Mouse (Mus musculus): Measurements from ENCODE around the gene Boc. TPM values are rescaled to one million over a fixed set of nuclear protein-coding genes. Genes with fewer than 3 reads are reported as not detected.
A peak's percentile ranks its signal among the peaks of the same experiment; 100 is the strongest.

Boc gene
- polyA plus RNA-seq, 1 experiment from 2014 or later = 44.7 TPM

- Histone ChIP-seq H3K9me3 (ENCODE audit: control insufficient read depth, low read length) (no peaks in the 10 kb centered on the region; the same call in 1 of the 2 replicates), H3K4me2 (no peak overlapping the region), H3K27ac (ENCODE audit: low read depth, low read length) (peak overlapping the region; percentile 57; the same call in 1 of the 2 replicates), H3K4me1 (ENCODE audit: control insufficient read depth, insufficient read depth, low read length) (peaks cover 61% of the 10 kb centered on the region), H3K9ac (ENCODE audit: low read length) (no peak overlapping the region), H3K36me3 (ENCODE audit: control insufficient read depth, insufficient read depth, low read length) (peaks cover 12% of the 10 kb centered on the region), H3K4me3 (ENCODE audit: low read depth, low read length) (no peak overlapping the region), H3K27me3 (ENCODE audit: control insufficient read depth, insufficient read depth, low read length) (no peaks in the 10 kb centered on the region)
- DNase-seq (ENCODE audit: low spot score, missing footprints) (no peak), ATAC-seq (ENCODE audit: low FRiP score) (no peak)
- 30% methylated on average over 7 of the region's 7 CpGs for whole genome bisulfite sequencing
Measured at GRCm38 (mm10) chr16:44534122-44534521, 24.6 kb downstream of the Boc start.

GRCm38 (mm10) chr16:44533522-44533921 lies 25.2 kb downstream of the Boc start:
- DNase-seq (ENCODE audit: low spot score, missing footprints) (no peak), ATAC-seq (ENCODE audit: low FRiP score) (no peak)
- WGBS = 57% methylated on average over 8 of the region's 8 CpGs
- Histone ChIP-seq H3K4me2 (no peak overlapping the region), H3K36me3 (ENCODE audit: control insufficient read depth, insufficient read depth, low read length) (peaks cover 12% of the 10 kb centered on the region), H3K9me3 (ENCODE audit: control insufficient read depth, low read length) (no peaks in the 10 kb centered on the region; the same call in 1 of the 2 replicates), H3K4me3 (ENCODE audit: low read depth, low read length) (no peak overlapping the region), H3K9ac (ENCODE audit: low read length) (0 out of 2 replicates have a peak overlapping the region, but pooled peaks have one; percentile 4), H3K27me3 (ENCODE audit: control insufficient read depth, insufficient read depth, low read length) (no peaks in the 10 kb centered on the region), H3K27ac (ENCODE audit: low read depth, low read length) (peak overlapping the region; percentile 57), H3K4me1 (ENCODE audit: control insufficient read depth, insufficient read depth, low read length) (peaks cover 63% of the 10 kb centered on the region)

GRCm38 (mm10) chr16:44532851-44533250 lies 25.8 kb downstream of the Boc start:
- peaks cover 63% of the 10 kb centered on the region for H3K4me1 ChIP-seq (ENCODE audit: control insufficient read depth, insufficient read depth, low read length)
- H3K9me3 ChIP-seq (ENCODE audit: control insufficient read depth, low read length) = no peaks in the 10 kb centered on the region; the same call in 1 of the 2 replicates
- H3K9ac ChIP-seq (ENCODE audit: low read length) = no peak overlapping the region
- H3K27me3 ChIP-seq (ENCODE audit: control insufficient read depth, insufficient read depth, low read length) = no peaks in the 10 kb centered on the region
- DNase-seq (ENCODE audit: low spot score, missing footprints) = no peak
- no peak overlapping the region for H3K4me2 ChIP-seq
- no peak for ATAC-seq (ENCODE audit: low FRiP score)
- peaks cover 12% of the 10 kb centered on the region for H3K36me3 ChIP-seq (ENCODE audit: control insufficient read depth, insufficient read depth, low read length)
- WGBS = 81% methylated on average over 16 of the region's 16 CpGs
- H3K27ac ChIP-seq (ENCODE audit: low read depth, low read length) = peak overlapping the region; percentile 94; the same call in 1 of the 2 replicates
- H3K4me3 ChIP-seq (ENCODE audit: low read depth, low read length) = no peak overlapping the region

GRCm38 (mm10) chr16:44531239-44531797 lies 27.4 kb downstream of the Boc start:
- Histone ChIP-seq H3K9ac (ENCODE audit: low read length) (peak overlapping the region; percentile 44), H3K4me1 (ENCODE audit: control insufficient read depth, insufficient read depth, low read length) (peaks cover 68% of the 10 kb centered on the region), H3K4me3 (ENCODE audit: low read depth, low read length) (peak overlapping the region; percentile 28), H3K36me3 (ENCODE audit: control insufficient read depth, insufficient read depth, low read length) (peaks cover 12% of the 10 kb centered on the region), H3K9me3 (ENCODE audit: control insufficient read depth, low read length) (no peaks in the 10 kb centered on the region; the same call in 1 of the 2 replicates), H3K4me2 (peak overlapping the region; percentile 45), H3K27me3 (ENCODE audit: control insufficient read depth, insufficient read depth, low read length) (no peaks in the 10 kb centered on the region), H3K27ac (ENCODE audit: low read depth, low read length) (peak overlapping the region; percentile 94)
- ATAC-seq (ENCODE audit: low FRiP score) = peak; percentile 47
- peak; percentile 93 for DNase-seq (ENCODE audit: low spot score, missing footprints)
- WGBS = 4% methylated on average over 12 of the region's 12 CpGs

GRCm38 (mm10) chr16:44530829-44531228 lies 27.9 kb downstream of the Boc start:
- under 1% methylated on average over 7 of the region's 7 CpGs for WGBS
- no peaks in the 10 kb centered on the region; the same call in 1 of the 2 replicates for H3K9me3 ChIP-seq (ENCODE audit: control insufficient read depth, low read length)
- ATAC-seq (ENCODE audit: low FRiP score) = peak; percentile 95

GRCm38 (mm10) chr16:44530191-44530590 lies 28.5 kb downstream of the Boc start:
- peaks cover 12% of the 10 kb centered on the region for H3K36me3 ChIP-seq (ENCODE audit: control insufficient read depth, insufficient read depth, low read length)
- peak overlapping the region; percentile 9; the same call in 1 of the 2 replicates for H3K4me3 ChIP-seq (ENCODE audit: low read depth, low read length)
- ATAC-seq (ENCODE audit: low FRiP score) = peak; percentile 45
- peak overlapping the region; percentile 35; the same call in 1 of the 2 replicates for H3K9ac ChIP-seq (ENCODE audit: low read length)
- 3% methylated on average over 9 of the region's 9 CpGs for WGBS
- H3K4me1 ChIP-seq (ENCODE audit: control insufficient read depth, insufficient read depth, low read length) = peaks cover 61% of the 10 kb centered on the region
- peak; percentile 97 for DNase-seq (ENCODE audit: low spot score, missing footprints)
- H3K27ac ChIP-seq (ENCODE audit: low read depth, low read length) = peak overlapping the region; percentile 94
- H3K9me3 ChIP-seq (ENCODE audit: control insufficient read depth, low read length) = no peaks in the 10 kb centered on the region; the same call in 1 of the 2 replicates
- H3K4me2 ChIP-seq = peak overlapping the region; percentile 45
- no peaks in the 10 kb centered on the region for H3K27me3 ChIP-seq (ENCODE audit: control insufficient read depth, insufficient read depth, low read length)

More at GRCm38 (mm10) chr16:44530829-44531228, 27.9 kb downstream of the Boc start:
- Histone ChIP-seq H3K4me3 (ENCODE audit: low read depth, low read length) (no peak overlapping the region; the same call in 1 of the 2 replicates), H3K9ac (ENCODE audit: low read length) (no peak overlapping the region), H3K27ac (ENCODE audit: low read depth, low read length) (peak overlapping the region; percentile 94), H3K4me1 (ENCODE audit: control insufficient read depth, insufficient read depth, low read length) (peaks cover 67% of the 10 kb centered on the region), H3K4me2 (peak overlapping the region; percentile 45), H3K36me3 (ENCODE audit: control insufficient read depth, insufficient read depth, low read length) (peaks cover 12% of the 10 kb centered on the region), H3K27me3 (ENCODE audit: control insufficient read depth, insufficient read depth, low read length) (no peaks in the 10 kb centered on the region)
- DNase-seq (ENCODE audit: low spot score, missing footprints) = peak; percentile 99

- Histone ChIP-seq H3K9ac (ENCODE audit: low read length) (peak overlapping the region; percentile 40; the same call in 1 of the 2 replicates), H3K4me1 (ENCODE audit: control insufficient read depth, insufficient read depth, low read length) (peaks cover 60% of the 10 kb centered on the region), H3K9me3 (ENCODE audit: control insufficient read depth, low read length) (no peaks in the 10 kb centered on the region; the same call in 1 of the 2 replicates), H3K27me3 (ENCODE audit: control insufficient read depth, insufficient read depth, low read length) (no peaks in the 10 kb centered on the region), H3K4me2 (peak overlapping the region; percentile 45), H3K36me3 (ENCODE audit: control insufficient read depth, insufficient read depth, low read length) (peaks cover 12% of the 10 kb centered on the region), H3K4me3 (ENCODE audit: low read depth, low read length) (no peak overlapping the region), H3K27ac (ENCODE audit: low read depth, low read length) (peak overlapping the region; percentile 94)
- 8% methylated on average over 8 of the region's 8 CpGs for WGBS
- DNase-seq (ENCODE audit: low spot score, missing footprints) (no peak), ATAC-seq (ENCODE audit: low FRiP score) (peak; percentile 0; the same call in 1 of the 2 replicates)
Measured at GRCm38 (mm10) chr16:44529691-44530090, 29.0 kb downstream of the Boc start.

- no peaks in the 10 kb centered on the region; the same call in 1 of the 2 replicates for H3K9me3 ChIP-seq (ENCODE audit: control insufficient read depth, low read length)
- DNase-seq (ENCODE audit: low spot score, missing footprints) = no peak
- whole genome bisulfite sequencing = 79% methylated on average over 7 of the region's 7 CpGs
- peak overlapping the region; percentile 94 for H3K27ac ChIP-seq (ENCODE audit: low read depth, low read length)
- peaks cover 12% of the 10 kb centered on the region for H3K36me3 ChIP-seq (ENCODE audit: control insufficient read depth, insufficient read depth, low read length)
- H3K9ac ChIP-seq (ENCODE audit: low read length) = peak overlapping the region; percentile 24; the same call in 1 of the 2 replicates
- no peak for ATAC-seq (ENCODE audit: low FRiP score)
- H3K4me2 ChIP-seq = peak overlapping the region; percentile 45; the same call in 1 of the 2 replicates
- H3K4me1 ChIP-seq (ENCODE audit: control insufficient read depth, insufficient read depth, low read length) = peaks cover 54% of the 10 kb centered on the region
- H3K4me3 ChIP-seq (ENCODE audit: low read depth, low read length) = no peak overlapping the region
- H3K27me3 ChIP-seq (ENCODE audit: control insufficient read depth, insufficient read depth, low read length) = no peaks in the 10 kb centered on the region
Measured at GRCm38 (mm10) chr16:44528955-44529354, 29.7 kb downstream of the Boc start.

- WGBS = 39% methylated on average over 11 of the region's 11 CpGs
- H3K9ac ChIP-seq (ENCODE audit: low read length) = no peak overlapping the region
- H3K36me3 ChIP-seq (ENCODE audit: control insufficient read depth, insufficient read depth, low read length) = peaks cover 4% of the 10 kb centered on the region
- H3K4me2 ChIP-seq = no peak overlapping the region
- H3K4me1 ChIP-seq (ENCODE audit: control insufficient read depth, insufficient read depth, low read length) = peaks cover 46% of the 10 kb centered on the region
- no peak overlapping the region for H3K4me3 ChIP-seq (ENCODE audit: low read depth, low read length)
- H3K27ac ChIP-seq (ENCODE audit: low read depth, low read length) = peak overlapping the region; percentile 46; the same call in 1 of the 2 replicates
- H3K27me3 ChIP-seq (ENCODE audit: control insufficient read depth, insufficient read depth, low read length) = no peaks in the 10 kb centered on the region
- H3K9me3 ChIP-seq (ENCODE audit: control insufficient read depth, low read length) = no peaks in the 10 kb centered on the region; the same call in 1 of the 2 replicates
- ATAC-seq (ENCODE audit: low FRiP score) (no peak), DNase-seq (ENCODE audit: low spot score, missing footprints) (peak; percentile 89)
Measured at GRCm38 (mm10) chr16:44527218-44527905, 31.3 kb downstream of the Boc start.
